Mouse (Mus musculus): ENCODE measurements around the gene Prkag1. TPM values are rescaled to one million over a fixed set of nuclear protein-coding genes. Genes with fewer than 3 reads are reported as not detected.

Prkag1 gene
- polyA plus RNA-seq, 1 experiment from 2014 or later, result 128 TPM

- H3K27ac ChIP-seq (ENCODE audit: low read depth, low read length), result no peak overlapping the region
- no peak overlapping the region for H3K4me3 ChIP-seq (ENCODE audit: low read depth, low read length)
- H3K36me3 ChIP-seq (ENCODE audit: control insufficient read depth, insufficient read depth, low read length), result no peaks in the 10 kb centered on the region
- DNase-seq (ENCODE audit: low spot score) (no peak), ATAC-seq (replicated peaks; ENCODE audit: low FRiP score) (no peak)
- WGBS, result 6% methylated on average over 13 of the region's 13 CpGs
- no peaks in the 10 kb centered on the region for H3K9me3 ChIP-seq (ENCODE audit: control insufficient read depth, low read length)
- peaks cover 100% of the 10 kb centered on the region for H3K27me3 ChIP-seq (replicated peaks; ENCODE audit: control insufficient read depth, insufficient read depth, low read length)
- H3K9ac ChIP-seq (ENCODE audit: low read depth, low read length), result no peak overlapping the region
- H3K4me1 ChIP-seq (replicated peaks; ENCODE audit: control insufficient read depth, insufficient read depth, low read length), result peaks cover 11% of the 10 kb centered on the region
- H3K4me2 ChIP-seq, result no peak overlapping the region
Measured at GRCm38 (mm10) chr15:98793141-98793698, 38.1 kb downstream of the Prkag1 start.

GRCm38 (mm10) chr15:98792233-98793020 is 38.9 kb downstream of the Prkag1 start:
- Histone ChIP-seq H3K4me1 (replicated peaks; ENCODE audit: control insufficient read depth, insufficient read depth, low read length) (peaks cover 11% of the 10 kb centered on the region), H3K4me3 (ENCODE audit: low read depth, low read length) (peak overlapping the region; percentile 30; the same call in 1 of the 2 replicates), H3K36me3 (ENCODE audit: control insufficient read depth, insufficient read depth, low read length) (no peaks in the 10 kb centered on the region), H3K9me3 (ENCODE audit: control insufficient read depth, low read length) (no peaks in the 10 kb centered on the region), H3K27ac (ENCODE audit: low read depth, low read length) (no peak overlapping the region), H3K9ac (ENCODE audit: low read depth, low read length) (no peak overlapping the region), H3K4me2 (peak overlapping the region; percentile 23), H3K27me3 (replicated peaks; ENCODE audit: control insufficient read depth, insufficient read depth, low read length) (peaks cover 100% of the 10 kb centered on the region)
- DNase-seq (ENCODE audit: low spot score), result no peak
- ATAC-seq (replicated peaks; ENCODE audit: low FRiP score), result no peak
- WGBS, result 4% methylated on average over 75 of the region's 75 CpGs

- H3K4me1 ChIP-seq (replicated peaks; ENCODE audit: control insufficient read depth, insufficient read depth, low read length), result peaks cover 11% of the 10 kb centered on the region
- no peak overlapping the region for H3K27ac ChIP-seq (ENCODE audit: low read depth, low read length)
- no peak overlapping the region for H3K4me2 ChIP-seq
- ATAC-seq (replicated peaks; ENCODE audit: low FRiP score) (no peak), DNase-seq (ENCODE audit: low spot score) (no peak)
- no peaks in the 10 kb centered on the region for H3K36me3 ChIP-seq (ENCODE audit: control insufficient read depth, insufficient read depth, low read length)
- H3K27me3 ChIP-seq (replicated peaks; ENCODE audit: control insufficient read depth, insufficient read depth, low read length), result peaks cover 99% of the 10 kb centered on the region
- no peak overlapping the region for H3K9ac ChIP-seq (ENCODE audit: low read depth, low read length)
- WGBS, result 4% methylated on average over 23 of the region's 23 CpGs
- no peaks in the 10 kb centered on the region for H3K9me3 ChIP-seq (ENCODE audit: control insufficient read depth, low read length)
- H3K4me3 ChIP-seq (ENCODE audit: low read depth, low read length), result 0 out of 2 replicates have a peak overlapping the region, but pooled peaks have one; percentile 6
Measured at GRCm38 (mm10) chr15:98791771-98792170, 39.5 kb downstream of the Prkag1 start.

- Histone ChIP-seq H3K27ac (ENCODE audit: low read depth, low read length) (no peak overlapping the region), H3K4me2 (no peak overlapping the region; the same call in 1 of the 2 replicates), H3K4me1 (replicated peaks; ENCODE audit: control insufficient read depth, insufficient read depth, low read length) (peaks cover 11% of the 10 kb centered on the region), H3K36me3 (ENCODE audit: control insufficient read depth, insufficient read depth, low read length) (no peaks in the 10 kb centered on the region), H3K27me3 (replicated peaks; ENCODE audit: control insufficient read depth, insufficient read depth, low read length) (peaks cover 96% of the 10 kb centered on the region), H3K4me3 (ENCODE audit: low read depth, low read length) (peak overlapping the region; percentile 25; the same call in 1 of the 2 replicates), H3K9ac (ENCODE audit: low read depth, low read length) (no peak overlapping the region), H3K9me3 (ENCODE audit: control insufficient read depth, low read length) (no peaks in the 10 kb centered on the region)
- 4% methylated on average over 12 of the region's 12 CpGs for WGBS
- ATAC-seq (replicated peaks; ENCODE audit: low FRiP score) (no peak), DNase-seq (ENCODE audit: low spot score) (no peak)
Measured at GRCm38 (mm10) chr15:98791221-98791620, 40.1 kb downstream of the Prkag1 start.

GRCm38 (mm10) chr15:98790761-98791160 is 40.6 kb downstream of the Prkag1 start:
- no peak overlapping the region for H3K9ac ChIP-seq (ENCODE audit: low read depth, low read length)
- 2% methylated on average over 23 of the region's 23 CpGs for WGBS
- peaks cover 11% of the 10 kb centered on the region for H3K4me1 ChIP-seq (replicated peaks; ENCODE audit: control insufficient read depth, insufficient read depth, low read length)

GRCm38 (mm10) chr15:98789661-98790535 is 41.4 kb downstream of the Prkag1 start, which contains the start of gene Wnt1:
Wnt1 (plus strand) TSS chr15:98789857.
- ATAC-seq (replicated peaks; ENCODE audit: low FRiP score) (no peak; the same call in 1 of the 2 replicates), DNase-seq (ENCODE audit: low spot score) (peak; percentile 64)
- H3K27ac ChIP-seq (ENCODE audit: low read depth, low read length), result no peak within 1 kb of the TSS
- H3K36me3 ChIP-seq (ENCODE audit: control insufficient read depth, insufficient read depth, low read length), result no peaks in the 10 kb centered on the region
- H3K4me3 ChIP-seq (ENCODE audit: low read depth, low read length), result peak within 1 kb of the TSS; percentile 25; the same call in 1 of the 2 replicates
- 6% methylated on average over 50 of the region's 51 CpGs for WGBS
- H3K9me3 ChIP-seq (ENCODE audit: control insufficient read depth, low read length), result no peaks in the 10 kb centered on the region
- peak within 1 kb of the TSS; percentile 3; the same call in 1 of the 2 replicates for H3K4me2 ChIP-seq
- no peak within 1 kb of the TSS for H3K9ac ChIP-seq (ENCODE audit: low read depth, low read length)
- peaks cover 93% of the 10 kb centered on the region for H3K27me3 ChIP-seq (replicated peaks; ENCODE audit: control insufficient read depth, insufficient read depth, low read length)
- H3K4me1 ChIP-seq (replicated peaks; ENCODE audit: control insufficient read depth, insufficient read depth, low read length), result peaks cover 11% of the 10 kb centered on the region

More at GRCm38 (mm10) chr15:98790761-98791160, 40.6 kb downstream of the Prkag1 start:
- H3K4me2 ChIP-seq, result no peak overlapping the region; the same call in 1 of the 2 replicates
- H3K27ac ChIP-seq (ENCODE audit: low read depth, low read length), result no peak overlapping the region
- DNase-seq (ENCODE audit: low spot score), result no peak
- H3K27me3 ChIP-seq (replicated peaks; ENCODE audit: control insufficient read depth, insufficient read depth, low read length), result peaks cover 93% of the 10 kb centered on the region
- no peaks in the 10 kb centered on the region for H3K9me3 ChIP-seq (ENCODE audit: control insufficient read depth, low read length)
- H3K4me3 ChIP-seq (ENCODE audit: low read depth, low read length), result peak overlapping the region; percentile 25; the same call in 1 of the 2 replicates
- no peaks in the 10 kb centered on the region for H3K36me3 ChIP-seq (ENCODE audit: control insufficient read depth, insufficient read depth, low read length)
- ATAC-seq (replicated peaks; ENCODE audit: low FRiP score), result no peak

GRCm38 (mm10) chr15:98788972-98789660 is 42.2 kb downstream of the Prkag1 start:
- Histone ChIP-seq H3K27ac (ENCODE audit: low read depth, low read length) (no peak overlapping the region), H3K36me3 (ENCODE audit: control insufficient read depth, insufficient read depth, low read length) (no peaks in the 10 kb centered on the region), H3K4me2 (0 out of 2 replicates have a peak overlapping the region, but pooled peaks have one; percentile 3), H3K4me1 (replicated peaks; ENCODE audit: control insufficient read depth, insufficient read depth, low read length) (peaks cover 11% of the 10 kb centered on the region), H3K9me3 (ENCODE audit: control insufficient read depth, low read length) (no peaks in the 10 kb centered on the region), H3K4me3 (ENCODE audit: low read depth, low read length) (no peak overlapping the region), H3K27me3 (replicated peaks; ENCODE audit: control insufficient read depth, insufficient read depth, low read length) (peaks cover 90% of the 10 kb centered on the region), H3K9ac (ENCODE audit: low read depth, low read length) (no peak overlapping the region)
- ATAC-seq (replicated peaks; ENCODE audit: low FRiP score) (no peak), DNase-seq (ENCODE audit: low spot score) (no peak)
- 11% methylated on average over 24 of the region's 24 CpGs for WGBS

- 42% methylated on average over 4 of the region's 4 CpGs for WGBS
- Histone ChIP-seq H3K4me1 (replicated peaks; ENCODE audit: control insufficient read depth, insufficient read depth, low read length) (peaks cover 11% of the 10 kb centered on the region), H3K9me3 (ENCODE audit: control insufficient read depth, low read length) (no peaks in the 10 kb centered on the region), H3K9ac (ENCODE audit: low read depth, low read length) (no peak overlapping the region), H3K27me3 (replicated peaks; ENCODE audit: control insufficient read depth, insufficient read depth, low read length) (peaks cover 78% of the 10 kb centered on the region), H3K36me3 (ENCODE audit: control insufficient read depth, insufficient read depth, low read length) (no peaks in the 10 kb centered on the region), H3K4me2 (no peak overlapping the region), H3K4me3 (ENCODE audit: low read depth, low read length) (no peak overlapping the region), H3K27ac (ENCODE audit: low read depth, low read length) (no peak overlapping the region)
- ATAC-seq (replicated peaks; ENCODE audit: low FRiP score) (no peak), DNase-seq (ENCODE audit: low spot score) (no peak)
Measured at GRCm38 (mm10) chr15:98787930-98788329, 43.4 kb downstream of the Prkag1 start.

Data from liver, embryonic 11.5 days (tissue).